Mouse (Mus musculus) liver, embryonic 14.5 days (tissue): ENCODE results near the gene Gm20741.

ENCODE experiments used
- CTCF ChIP-seq: IDR thresholded peaks from 2 replicates; pipeline ENCODE4 v1.5.1; 2016; ENCODE audit warnings: antibody characterized with exemption, low read depth, control low read depth
- EP300 ChIP-seq: IDR thresholded peaks from 2 replicates; pipeline ENCODE4 v1.6.1; 2016; ENCODE audit warnings: antibody characterized with exemption, low read depth

DNA sequence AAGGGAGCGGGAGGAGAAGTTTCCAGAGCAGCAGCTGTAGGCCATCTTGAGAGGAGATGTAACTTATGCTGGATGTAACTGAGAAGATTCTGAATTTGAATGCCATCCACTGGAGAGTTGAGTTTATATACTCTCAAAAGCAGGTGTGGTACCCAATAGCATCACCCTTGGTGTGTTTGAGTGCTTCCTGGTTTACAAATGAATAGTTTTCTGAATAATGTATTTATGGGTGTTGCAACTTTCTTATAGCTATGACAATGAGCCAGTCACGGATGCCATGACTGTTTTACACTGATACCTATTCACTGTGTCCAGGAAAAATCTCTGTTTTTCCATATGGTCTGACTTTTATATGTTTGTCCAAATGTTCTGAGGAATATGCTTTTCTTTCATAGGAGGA, 37.9 kb downstream of the Gm20741 start, which contains the start of gene 2310057N15Rik:
- TF ChIP-seq CTCF, result no peak
- no peak for TF ChIP-seq EP300
